Mouse (Mus musculus) heart, adult 2 months (tissue): Measurements from ENCODE around the gene Tas2r107.

ENCODE experiments used
- CTCF ChIP-seq: fragments of 200-600 bp; IDR thresholded peaks from 2 replicates; pipeline ENCODE4 v1.8.1; 2022; ENCODE audit warnings: antibody characterized with exemption, mild to moderate bottlenecking, moderate library complexity
- POLR2A ChIP-seq: fragments of 200-500 bp; IDR thresholded peaks from 2 replicates; pipeline ENCODE4 v1.6.1; 2011; ENCODE audit warnings: mild to moderate bottlenecking, low read depth, low read length, control low read depth; ENCODE audit not compliant: insufficient read depth

GRCm38 (mm10) chr6:131689963-131690362 is 30.0 kb upstream of the Tas2r107 start, which contains the start of gene Tas2r114:
- TF ChIP-seq POLR2A (no peak), CTCF (no peak)
